Mouse (Mus musculus): Measurements from ENCODE around the gene Cth.
"Not testable (repeated sequence)": the region's sequence is repeated elsewhere in the genome, so short reads cannot be mapped to it uniquely, and the experiment has no call there.

- TF ChIP-seq CTCF, EP300 (IDR thresholded peaks at IDR 0.05; ENCODE audit: low read depth): not testable (repeated sequence)
Measured at GRCm38 (mm10) chr3:157933223-157933622, 8.3 kb upstream of the Cth start.
